Mouse (Mus musculus): ENCODE data around the gene ccdc198. TPM values are rescaled to one million over a fixed set of nuclear protein-coding genes. Genes with fewer than 3 reads are reported as not detected.
A peak's percentile ranks its signal among the peaks of the same experiment; 100 is the strongest.
"Not testable (repeated sequence)": the region's sequence is repeated elsewhere in the genome, so short reads cannot be mapped to it uniquely, and the experiment has no call there.

ccdc198 gene
- not detected for total RNA-seq (2021)

DNA sequence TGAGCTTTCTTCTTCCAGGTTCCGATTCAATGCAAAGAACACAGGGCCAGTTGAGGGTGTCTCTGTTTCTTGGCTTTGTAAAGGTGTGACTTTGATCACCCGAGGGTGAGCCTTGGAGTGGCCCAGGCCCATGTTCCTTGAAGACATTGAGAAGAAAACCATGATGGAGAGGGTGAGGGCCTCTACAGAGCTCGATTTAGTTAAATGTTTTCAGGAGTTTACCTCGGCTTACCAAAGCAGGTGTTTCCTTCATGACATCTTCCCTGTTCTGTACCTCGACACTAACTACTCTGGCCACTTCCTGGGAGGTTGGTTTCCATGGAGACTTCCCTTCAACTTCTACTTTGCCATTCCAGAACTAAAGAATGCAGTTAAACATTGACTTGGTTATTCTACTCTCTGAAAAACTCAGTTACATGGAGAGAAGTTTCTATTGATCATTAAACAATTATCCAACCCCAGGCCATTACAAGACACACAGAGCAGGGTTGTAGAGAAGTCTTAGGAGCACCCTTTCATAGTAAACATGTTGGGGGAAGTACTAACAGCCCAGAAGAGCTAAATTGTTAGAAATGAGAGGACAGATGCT lies at the start of gene ccdc198:
Gene ccdc198, minus strand, starts transcription at position 349 of the 589 bp plus-strand sequence.
- intact Hi-C loops (cut with DNase I): no loop called here

DNA sequence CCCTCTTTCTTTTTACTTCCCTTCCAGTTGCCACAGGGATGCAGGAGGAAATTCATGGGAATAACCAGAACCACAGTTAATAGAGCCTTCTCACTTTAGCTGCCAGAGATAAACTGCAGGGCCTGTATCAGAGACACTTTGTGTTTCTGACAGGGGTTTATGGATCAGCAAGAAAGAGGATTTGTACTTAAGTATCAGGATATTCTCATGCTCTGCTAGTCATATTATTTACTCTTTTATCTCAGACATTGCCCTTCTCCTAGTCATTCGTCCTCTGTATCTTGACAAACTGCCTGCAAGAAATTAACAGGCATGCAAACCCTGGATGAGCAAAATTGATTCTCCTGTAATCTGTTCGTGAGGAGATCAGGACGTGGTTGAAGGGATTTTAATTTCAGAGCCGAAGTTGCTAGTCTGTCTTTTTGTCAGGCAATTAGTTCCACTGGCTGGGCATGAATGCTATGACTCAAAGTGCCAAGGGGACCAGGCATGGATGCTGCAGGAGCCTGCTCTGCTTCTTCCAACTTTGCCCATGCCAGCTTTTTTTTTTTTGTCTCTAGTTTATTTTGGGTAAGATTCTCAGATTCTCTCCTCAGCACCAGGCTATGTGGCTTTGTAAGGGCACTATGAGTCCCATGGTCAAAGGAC lies 48.7 kb upstream of the ccdc198 start:
- intact Hi-C loops (cut with DNase I): no loop called here
- no peak for DNase-seq (ENCODE audit: low spot score in 2 of 2)

More for the DNA sequence above, at the start of gene ccdc198:
- DNase-seq (ENCODE audit: low spot score in 2 of 2): no peak

GRCm38 (mm10) chr14:49290029-49290745 lies 44.9 kb upstream of the ccdc198 start:
- intact Hi-C loops (cut with DNase I): no loop called here
- DNase-seq (ENCODE audit: low spot score in 2 of 2): no peak

- intact Hi-C loops (cut with DNase I): no loop called here
- peak; percentile 23 to 43 for DNase-seq (ENCODE audit: low spot score in 2 of 2)
Measured at GRCm38 (mm10) chr14:49283784-49284655, 38.7 kb upstream of the ccdc198 start.

DNA sequence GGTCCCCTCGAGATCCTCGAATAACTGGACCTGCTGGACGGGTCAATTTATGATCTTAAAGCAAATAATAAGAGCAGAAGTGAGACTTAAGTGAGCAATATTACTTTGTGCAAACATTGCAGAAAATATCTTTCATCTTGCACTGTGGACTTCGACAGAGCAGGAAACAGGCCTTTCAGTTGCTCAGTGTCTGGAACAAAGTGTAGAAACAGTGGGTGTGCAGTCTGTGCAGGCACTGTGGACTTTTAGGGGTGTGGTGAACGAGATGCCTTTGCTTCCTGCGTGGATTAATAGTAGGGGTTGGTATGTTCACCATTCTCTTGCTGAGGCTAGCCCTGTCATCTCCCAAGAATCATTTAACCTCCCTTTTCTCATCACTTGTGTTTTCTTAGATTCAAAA lies 33.6 kb upstream of the ccdc198 start:
- no peak for DNase-seq (ENCODE audit: low spot score in 2 of 2)
- intact Hi-C loops (cut with DNase I): no loop called here

GRCm38 (mm10) chr14:49278479-49278878 lies 33.2 kb upstream of the ccdc198 start:
- DNase-seq (ENCODE audit: low spot score in 2 of 2); intact Hi-C loops (cut with DNase I): not testable (repeated sequence)

- intact Hi-C loops (cut with DNase I): no loop called here
- DNase-seq (ENCODE audit: low spot score in 2 of 2): no peak
Measured at GRCm38 (mm10) chr14:49277642-49278041, 32.4 kb upstream of the ccdc198 start.

GRCm38 (mm10) chr14:49275376-49275775 lies 30.1 kb upstream of the ccdc198 start:
- no peak for DNase-seq (ENCODE audit: low spot score in 2 of 2)
- intact Hi-C loops (cut with DNase I): no loop called here

GRCm38 (mm10) chr14:49265286-49266002 lies 20.2 kb upstream of the ccdc198 start:
- no peak for DNase-seq (ENCODE audit: low spot score in 2 of 2)
- intact Hi-C loops (cut with DNase I): no loop called here

DNA sequence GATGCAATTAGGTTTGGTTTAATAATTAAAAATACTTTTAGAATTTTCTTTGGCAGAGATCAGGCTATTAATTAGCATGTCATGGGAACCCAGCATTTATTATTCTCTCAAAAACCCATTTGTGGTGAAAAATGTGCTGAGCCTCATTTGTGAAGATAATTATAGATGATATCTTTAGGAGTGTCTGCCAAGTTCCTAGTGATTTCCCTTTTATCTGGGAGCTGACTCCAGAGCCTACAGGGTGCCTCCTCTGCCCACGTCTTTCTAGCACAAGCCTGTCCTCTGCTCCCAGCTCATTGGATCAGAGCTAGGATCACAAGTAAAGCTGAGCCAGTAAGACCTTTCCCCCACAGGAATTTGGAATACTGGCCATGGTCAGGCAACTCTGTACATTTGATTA lies 3.8 kb downstream of the ccdc198 start:
- DNase-seq (ENCODE audit: low spot score in 2 of 2): no peak
- intact Hi-C loops (cut with DNase I): no loop called here

GRCm38 (mm10) chr14:49238206-49238605 lies 7.1 kb downstream of the ccdc198 start:
- intact Hi-C loops (cut with DNase I): loop anchor here (2.0 to 5.0 kb wide), 2 partner anchors 304 to 497 kb away; no protein-coding TSS in a partner anchor
- peak; percentile 54 to 63 for DNase-seq (ENCODE audit: low spot score in 2 of 2)

DNA sequence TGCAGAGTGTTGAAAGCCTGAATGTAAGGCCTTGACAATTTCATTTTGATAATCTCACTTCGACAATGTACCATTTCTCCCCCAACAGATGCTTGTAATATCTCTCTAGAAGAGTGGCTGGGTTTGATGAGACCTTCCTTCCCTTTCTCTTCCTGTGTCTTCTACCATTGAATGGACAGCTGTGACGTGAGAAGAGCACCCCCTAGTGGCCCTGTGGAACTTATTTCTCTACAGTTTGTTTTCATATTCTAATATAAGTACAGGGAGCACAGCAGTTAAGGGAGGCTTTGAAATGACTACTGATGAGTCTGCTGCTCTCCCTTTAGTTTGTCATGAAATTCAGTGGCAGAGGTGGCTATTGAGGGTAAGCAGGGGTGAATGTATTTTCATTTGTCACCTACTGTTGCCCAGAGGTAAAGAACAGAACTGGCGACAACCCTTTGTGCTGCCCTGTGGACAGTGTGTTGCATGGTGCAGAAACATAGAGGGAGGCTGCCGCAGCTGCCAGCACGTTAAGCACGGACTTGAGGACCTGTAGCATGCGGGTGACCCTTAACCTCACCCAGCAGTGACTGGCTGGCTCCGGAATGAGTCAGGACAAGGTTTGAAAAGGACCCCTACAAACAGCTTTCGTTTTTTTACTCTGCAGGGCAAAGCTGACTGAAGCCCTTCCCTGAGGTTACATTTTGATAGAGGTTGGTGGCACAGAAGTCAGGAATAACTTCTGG lies 10.3 kb downstream of the ccdc198 start:
- DNase-seq (ENCODE audit: low spot score in 2 of 2): no peak
- intact Hi-C loops (cut with DNase I): loop anchor here (5.0 kb wide), 1 partner anchor 307 kb away; no protein-coding TSS in a partner anchor

DNA sequence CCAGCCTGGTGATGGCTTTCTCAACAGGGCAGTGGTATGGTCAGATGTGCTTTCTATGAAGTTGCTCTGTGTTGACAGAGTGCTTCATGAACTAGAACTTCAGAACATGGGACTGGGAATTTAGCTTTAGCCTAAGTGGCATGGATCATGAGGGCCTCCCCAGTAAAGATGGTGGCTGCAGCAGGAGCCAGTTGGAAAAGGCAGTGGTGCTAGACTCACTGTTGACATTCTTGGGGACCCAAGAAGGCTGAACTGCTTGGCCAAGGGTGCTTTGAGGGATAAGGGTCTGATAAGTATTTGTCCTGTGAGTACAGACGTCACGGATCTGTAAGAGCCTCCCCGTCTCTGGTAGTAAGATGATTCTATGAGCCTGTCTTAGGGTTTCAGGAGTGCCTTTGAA lies 13.4 kb downstream of the ccdc198 start:
- intact Hi-C loops (cut with DNase I): no loop called here
- no peak for DNase-seq (ENCODE audit: low spot score in 2 of 2)

DNA sequence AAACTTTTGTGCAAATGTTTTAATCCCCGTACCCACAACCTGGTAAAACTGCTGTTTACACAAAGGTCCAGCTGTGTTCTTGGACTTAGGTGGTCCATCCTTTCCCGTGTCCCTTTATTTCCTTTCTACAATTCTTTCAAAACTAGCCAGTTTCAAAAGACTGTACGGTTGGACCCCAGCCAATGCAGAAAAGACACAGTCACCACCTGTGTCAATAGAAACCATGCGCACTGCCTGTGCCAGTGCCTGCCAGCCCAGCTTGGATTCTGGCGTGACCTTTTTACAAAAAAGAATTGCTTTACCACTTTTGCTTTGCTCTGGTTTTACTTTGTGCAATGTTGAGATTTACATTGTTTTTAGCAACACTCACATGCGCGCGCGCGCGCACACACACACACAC lies 18.3 kb downstream of the ccdc198 start:
- DNase-seq (ENCODE audit: low spot score in 2 of 2): no peak
- intact Hi-C loops (cut with DNase I): no loop called here

- DNase-seq (ENCODE audit: low spot score in 2 of 2): no peak
- intact Hi-C loops (cut with DNase I): no loop called here
Measured at GRCm38 (mm10) chr14:49226471-49226870, 18.8 kb downstream of the ccdc198 start.

GRCm38 (mm10) chr14:49221771-49222170 lies 23.5 kb downstream of the ccdc198 start:
- DNase-seq (ENCODE audit: low spot score in 2 of 2): no peak
- intact Hi-C loops (cut with DNase I): no loop called here

- DNase-seq (ENCODE audit: low spot score in 2 of 2); intact Hi-C loops (cut with DNase I): not testable (repeated sequence)
Measured at GRCm38 (mm10) chr14:49219466-49220022, 25.7 kb downstream of the ccdc198 start.

DNA sequence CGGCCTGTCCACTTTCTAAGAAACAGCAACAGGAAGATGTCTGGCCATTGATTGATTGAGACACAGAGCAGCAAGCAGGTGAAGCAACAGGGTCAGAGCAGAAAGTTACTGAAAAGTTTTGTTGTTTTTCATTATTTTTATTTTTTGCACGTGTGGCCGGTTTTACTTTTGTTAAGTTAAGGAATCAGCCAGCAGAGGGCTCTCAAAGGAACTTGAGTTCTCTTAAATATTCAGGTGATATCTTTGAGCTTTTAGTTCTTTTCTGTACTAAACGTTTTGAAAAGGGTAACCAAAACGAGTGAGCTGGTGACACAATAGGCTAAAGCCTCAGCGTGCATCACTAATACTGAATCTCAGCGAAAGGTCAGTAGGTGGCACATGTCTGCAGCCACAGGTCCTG lies 26.6 kb downstream of the ccdc198 start:
- intact Hi-C loops (cut with DNase I): no loop called here
- DNase-seq (ENCODE audit: low spot score in 2 of 2): no peak

All from left cerebral cortex, postnatal 36 days (tissue).